Mouse (Mus musculus): ENCODE measurements around the gene Parn.

DNA sequence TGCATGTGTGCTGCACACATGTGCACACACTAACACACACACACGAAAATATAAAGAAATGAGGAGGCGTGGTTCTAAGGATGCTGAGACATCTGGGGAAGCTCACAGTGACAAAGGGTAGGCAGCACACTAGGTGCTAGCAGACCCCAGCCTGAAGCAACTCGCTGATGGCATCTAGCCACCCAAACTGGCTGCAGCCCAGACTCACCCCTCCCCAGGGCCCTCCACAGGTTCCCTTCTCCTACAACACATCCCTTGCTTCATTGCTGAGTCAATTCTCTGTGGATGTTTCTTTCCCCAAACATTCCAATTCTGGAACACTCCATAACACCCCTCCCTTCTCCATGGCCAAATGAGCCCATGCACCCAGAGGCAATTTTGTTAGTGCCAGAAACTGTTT is 175.0 kb downstream of the Parn start:
- no peak for TF ChIP-seq MYOG (IDR thresholded peaks at IDR 0.05; ENCODE audit: control insufficient read depth, extremely low read depth, insufficient read length)
- TF ChIP-seq MAX (IDR thresholded peaks at IDR 0.05), result no peak

Data from C2C12 (cell line).